Mouse (Mus musculus) heart, embryonic 13.5 days (tissue): ENCODE measurements around the gene Nrm. TPM values are rescaled to one million over a fixed set of nuclear protein-coding genes. Genes with fewer than 3 reads are reported as not detected.

Experiments used
- ATAC-seq: fragments of 200-750 bp; cut with Nextera tagmentation; 2 replicates; pipeline ENCODE4 v1.8.0; 2017; ENCODE audit warnings: moderate TSS enrichment; ENCODE audit not compliant: insufficient number of reproducible peaks, low FRiP score, low TSS enrichment; ENCODE audit errors: extremely low read depth
- H3K27ac ChIP-seq: fragments of 300-500 bp; sonication (generic); replicated peaks from 2 replicates; pipeline ENCODE4 v1.5.1; 2015; ENCODE audit warnings: moderate library complexity, mild to moderate bottlenecking, inconsistent platforms
- H3K27me3 ChIP-seq: fragments of 300-500 bp; sonication (generic); replicated peaks from 2 replicates; pipeline ENCODE4 v1.6.1; 2015; ENCODE audit warnings: mild to moderate bottlenecking, inconsistent platforms
- H3K36me3 ChIP-seq: fragments of 300-500 bp; sonication (generic); 2 replicates; pipeline ENCODE4 v1.6.1; 2015; ENCODE audit warnings: mild to moderate bottlenecking, inconsistent platforms
- H3K4me1 ChIP-seq: fragments of 300-500 bp; sonication (generic); 2 replicates; pipeline ENCODE4 v1.6.1; 2015; ENCODE audit warnings: inconsistent platforms
- H3K4me2 ChIP-seq: fragments of 300-500 bp; sonication (generic); 2 replicates; pipeline ENCODE4 v1.6.1; 2015; ENCODE audit warnings: inconsistent platforms, mild to moderate bottlenecking, moderate library complexity
- H3K4me3 ChIP-seq: fragments of 300-500 bp; sonication (generic); 2 replicates; pipeline ENCODE4 v1.5.1; 2015; ENCODE audit warnings: moderate library complexity, mild to moderate bottlenecking, inconsistent platforms
- H3K9ac ChIP-seq: fragments of 300-500 bp; sonication (generic); 2 replicates; pipeline ENCODE4 v1.6.1; 2015; ENCODE audit warnings: inconsistent platforms, mild to moderate bottlenecking, moderate library complexity
- H3K9me3 ChIP-seq: fragments of 300-500 bp; sonication (generic); 2 replicates; pipeline ENCODE4 v1.6.1; 2016; ENCODE audit warnings: inconsistent platforms
- WGBS: fragments of 180-500 bp; shearing (Covaris S2); methylation state at CpG from one replicate; pipeline ENCODE4 v1.1.7; 2015; ENCODE audit warnings: mixed read lengths; 5-methylcytosine and 5-hydroxymethylcytosine counted together
- polyA plus RNA-seq: library from polyadenylated mRNA; unstranded; fragments of >200 nt; fragmentation: Nextera tagmentation; extraction: Ambion mirVana; gene quantifications from 2 replicates; pipeline ENCODE4 v1.2.1, GENCODE M21; 2015

The Nrm gene
- polyA plus RNA-seq, 1 experiment from 2014 or later, result 43.5 TPM

- ATAC-seq, result no peak
- Histone ChIP-seq H3K27me3 (no peaks in the 10 kb centered on the region), H3K4me2 (no peak overlapping the region), H3K4me1 (peaks cover 27% of the 10 kb centered on the region), H3K27ac (no peak overlapping the region), H3K4me3 (no peak overlapping the region), H3K9me3 (no peaks in the 10 kb centered on the region), H3K9ac (no peak overlapping the region; the same call in 1 of the 2 replicates), H3K36me3 (peaks cover 45% of the 10 kb centered on the region)
- 93% methylated on average over 3 of the region's 3 CpGs for WGBS
Observed at GRCm38 (mm10) chr17:35843514-35843913, 17.6 kb upstream of the Nrm start.

DNA sequence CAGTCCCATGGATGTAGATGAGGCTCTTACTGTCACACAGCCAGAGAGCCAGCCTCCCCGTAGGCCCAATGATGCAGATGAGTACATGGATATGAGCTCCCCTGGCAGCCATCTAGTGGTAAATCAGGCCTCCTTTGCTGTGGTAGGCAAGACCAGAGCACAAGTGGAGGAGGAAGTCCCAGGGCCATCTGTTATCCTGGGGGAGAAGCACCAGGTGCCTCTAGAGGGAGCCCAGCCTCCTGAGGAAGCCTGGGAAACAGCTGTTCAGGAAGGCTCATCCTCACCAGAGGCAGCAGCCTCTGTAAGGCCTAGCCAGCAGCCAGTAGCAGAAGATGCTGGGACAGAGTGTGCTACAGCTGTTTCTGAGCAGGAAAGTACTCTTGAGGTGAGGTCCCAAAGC, 13.0 kb upstream of the Nrm start:
- H3K4me3 ChIP-seq, result no peak overlapping the region
- WGBS, result 48% methylated on average over 1 of the region's 1 CpGs
- H3K27ac ChIP-seq, result no peak overlapping the region
- no peak overlapping the region for H3K4me2 ChIP-seq
- no peak for ATAC-seq
- peak overlapping the region; percentile 24 for H3K9ac ChIP-seq
- no peaks in the 10 kb centered on the region for H3K9me3 ChIP-seq
- H3K4me1 ChIP-seq, result peaks cover 1% of the 10 kb centered on the region; the same call in 1 of the 2 replicates
- H3K27me3 ChIP-seq, result no peaks in the 10 kb centered on the region
- H3K36me3 ChIP-seq, result peaks cover 89% of the 10 kb centered on the region

DNA sequence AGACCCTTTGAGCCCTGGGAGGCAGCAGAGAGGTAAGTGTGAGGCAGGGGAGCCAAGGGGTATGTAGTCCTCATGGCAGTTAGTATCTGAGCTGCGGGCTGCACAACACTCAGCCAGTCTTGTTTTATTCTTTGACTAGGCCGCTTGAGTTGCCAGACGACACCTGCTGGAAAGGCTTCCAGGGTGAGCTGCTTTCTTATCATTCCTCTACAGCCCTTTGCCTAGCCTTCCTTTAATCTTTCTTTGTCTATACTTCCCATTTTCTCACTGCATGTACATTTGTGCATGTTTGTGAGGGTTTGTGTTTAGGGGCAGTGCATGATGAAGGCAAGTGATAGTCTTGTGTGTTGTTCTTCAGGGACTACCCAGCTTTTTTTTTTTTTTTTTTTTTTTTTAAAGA, 10.1 kb upstream of the Nrm start:
- no peaks in the 10 kb centered on the region for H3K27me3 ChIP-seq
- H3K9ac ChIP-seq, result no peak overlapping the region
- ATAC-seq, result no peak
- H3K27ac ChIP-seq, result no peak overlapping the region
- H3K4me2 ChIP-seq, result no peak overlapping the region
- no peak overlapping the region for H3K4me3 ChIP-seq
- H3K4me1 ChIP-seq, result no peaks in the 10 kb centered on the region
- H3K9me3 ChIP-seq, result no peaks in the 10 kb centered on the region
- peaks cover 96% of the 10 kb centered on the region for H3K36me3 ChIP-seq
- 72% methylated on average over 3 of the region's 3 CpGs for WGBS

- WGBS, result 93% methylated on average over 1 of the region's 1 CpGs
- peaks cover 47% of the 10 kb centered on the region for H3K36me3 ChIP-seq
- no peak overlapping the region for H3K27ac ChIP-seq
- H3K4me3 ChIP-seq, result no peak overlapping the region
- no peaks in the 10 kb centered on the region for H3K27me3 ChIP-seq
- ATAC-seq, result no peak
- H3K9ac ChIP-seq, result no peak overlapping the region
- H3K4me1 ChIP-seq, result peaks cover 15% of the 10 kb centered on the region
- H3K9me3 ChIP-seq, result no peaks in the 10 kb centered on the region
- H3K4me2 ChIP-seq, result no peak overlapping the region
Observed at GRCm38 (mm10) chr17:35859371-35859770, 1.7 kb upstream of the Nrm start.

DNA sequence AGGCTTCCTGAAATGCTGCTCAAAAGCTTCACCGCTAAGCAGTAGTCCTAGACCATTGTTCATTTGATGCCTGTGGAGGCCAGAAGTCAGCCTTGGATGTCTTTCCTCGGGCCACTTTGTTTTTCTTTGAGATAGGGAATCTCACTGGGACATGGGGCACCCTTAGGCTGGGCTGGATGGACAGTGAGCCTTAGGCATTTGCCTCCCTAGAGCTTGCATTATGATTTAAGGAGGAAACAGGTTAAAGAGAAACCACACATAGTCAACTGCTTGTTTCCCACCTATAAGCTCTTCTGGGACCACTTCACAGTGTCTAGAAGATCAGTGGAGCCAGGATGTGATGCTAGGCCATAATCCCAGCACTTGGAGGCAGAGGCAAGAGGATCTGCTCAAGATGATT, 1.3 kb upstream of the Nrm start:
- H3K27me3 ChIP-seq, result no peaks in the 10 kb centered on the region
- 42% methylated on average over 2 of the region's 2 CpGs for WGBS
- no peaks in the 10 kb centered on the region for H3K9me3 ChIP-seq
- no peak overlapping the region for H3K9ac ChIP-seq
- H3K4me1 ChIP-seq, result peaks cover 20% of the 10 kb centered on the region
- peaks cover 42% of the 10 kb centered on the region for H3K36me3 ChIP-seq
- no peak for ATAC-seq
- no peak overlapping the region for H3K27ac ChIP-seq
- no peak overlapping the region for H3K4me2 ChIP-seq
- H3K4me3 ChIP-seq, result no peak overlapping the region

DNA sequence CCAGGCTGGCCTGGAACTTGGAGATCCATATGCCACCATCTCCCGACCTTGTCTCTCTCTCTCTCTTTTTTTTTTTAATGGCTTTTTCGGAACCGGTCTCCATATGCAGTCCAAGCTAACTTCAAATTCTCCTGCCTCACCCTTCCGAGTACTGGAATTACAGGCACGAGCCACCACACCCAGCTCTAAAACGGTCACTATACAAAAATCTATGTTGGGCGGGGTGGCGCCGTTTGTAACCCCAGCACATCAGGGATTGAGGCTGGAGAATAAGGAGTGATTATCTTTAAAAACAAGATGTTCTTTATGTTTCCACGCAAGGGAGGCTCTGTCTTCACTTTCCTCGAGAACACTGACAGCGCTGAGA, 304 bp upstream of the Nrm start:
- ATAC-seq, result no peak
- H3K4me2 ChIP-seq, result peak overlapping the region; percentile 78
- peak overlapping the region; percentile 87 for H3K4me3 ChIP-seq
- no peaks in the 10 kb centered on the region for H3K9me3 ChIP-seq
- peak overlapping the region; percentile 89 for H3K9ac ChIP-seq
- peaks cover 34% of the 10 kb centered on the region for H3K36me3 ChIP-seq
- H3K4me1 ChIP-seq, result peaks cover 25% of the 10 kb centered on the region
- WGBS, result 5% methylated on average over 12 of the region's 12 CpGs
- H3K27me3 ChIP-seq, result no peaks in the 10 kb centered on the region
- peak overlapping the region; percentile 95 for H3K27ac ChIP-seq

DNA sequence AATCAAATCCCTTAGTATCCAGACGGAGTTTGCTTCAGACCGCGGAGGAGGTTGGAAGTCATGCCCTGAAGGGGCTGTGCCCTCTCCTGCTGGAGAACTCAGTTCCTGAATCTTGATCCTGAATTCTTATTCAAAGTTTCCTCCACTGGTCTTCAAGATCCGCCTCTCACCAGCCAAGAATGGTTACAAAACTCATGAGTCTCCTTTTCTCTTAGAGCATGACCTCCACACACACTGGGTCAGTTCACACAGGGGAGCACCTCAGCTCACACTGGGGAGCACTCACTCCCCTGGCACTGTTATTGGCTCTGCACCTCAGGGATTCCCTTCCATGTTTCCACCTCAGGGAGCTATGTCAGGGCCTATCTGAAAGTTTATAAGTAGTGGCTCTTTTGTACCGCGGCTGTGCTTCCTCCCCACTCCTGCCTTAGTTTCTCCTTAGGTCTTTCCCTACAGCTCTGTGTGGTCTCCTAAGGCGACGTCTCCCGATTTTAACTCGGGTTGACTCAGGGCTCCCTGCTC, 3.8 kb downstream of the Nrm start:
- 29% methylated on average over 10 of the region's 10 CpGs for WGBS
- Histone ChIP-seq H3K4me2 (peak overlapping the region; percentile 96), H3K36me3 (peaks cover 8% of the 10 kb centered on the region; the same call in 1 of the 2 replicates), H3K4me1 (peaks cover 55% of the 10 kb centered on the region), H3K27ac (peak overlapping the region; percentile 97), H3K9ac (peak overlapping the region; percentile 91), H3K9me3 (no peaks in the 10 kb centered on the region), H3K4me3 (peak overlapping the region; percentile 68), H3K27me3 (no peaks in the 10 kb centered on the region)
- ATAC-seq, result no peak

DNA sequence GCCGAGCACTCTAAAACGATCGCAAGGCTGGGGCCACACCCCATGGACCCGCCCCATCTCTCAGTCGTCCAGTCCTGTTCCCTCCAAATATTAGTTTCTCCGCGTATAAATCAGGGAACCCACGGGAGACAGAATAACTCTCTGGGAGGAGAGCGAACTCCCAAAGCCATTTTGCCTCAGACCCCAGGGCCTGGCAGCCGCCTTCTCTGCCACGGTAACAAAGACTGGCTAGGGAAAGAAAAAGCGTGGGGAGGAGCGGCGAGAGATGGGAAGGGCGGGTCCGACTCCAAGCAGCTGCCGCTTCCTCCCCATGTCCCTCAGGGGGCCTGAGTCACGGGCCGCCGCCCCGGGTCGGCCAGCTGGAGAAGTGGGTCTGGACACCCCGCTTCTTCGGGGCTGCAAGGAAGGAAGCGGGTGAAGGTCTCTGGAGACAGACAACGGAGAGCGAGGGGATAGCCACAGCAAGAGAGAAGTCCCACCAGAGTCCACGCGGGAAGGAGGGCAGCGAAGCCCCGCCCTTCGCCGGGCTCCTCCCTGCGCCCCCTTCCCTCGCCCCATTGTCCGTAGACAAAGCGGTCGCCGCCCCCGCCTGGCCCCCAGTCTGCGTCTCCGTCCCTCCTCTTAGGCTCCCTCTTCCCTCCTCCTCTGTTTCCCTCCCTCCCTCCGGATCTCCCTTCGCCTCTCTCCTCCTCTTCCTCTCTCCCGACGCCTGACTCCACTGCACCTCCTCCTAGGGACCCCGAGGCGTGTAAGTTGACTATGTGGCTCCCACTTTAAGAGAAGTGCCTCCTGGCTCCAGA, 4.6 kb downstream of the Nrm start, which contains the start of gene Ppp1r18:
Gene Ppp1r18, plus strand, starts transcription at position 113 of the 800 bp plus-strand sequence.
- peaks cover 11% of the 10 kb centered on the region for H3K36me3 ChIP-seq
- peak within 1 kb of the TSS; percentile 96 for H3K4me2 ChIP-seq
- H3K27me3 ChIP-seq, result no peaks in the 10 kb centered on the region
- WGBS, result 1% methylated on average over 46 of the region's 48 CpGs
- peaks cover 59% of the 10 kb centered on the region for H3K4me1 ChIP-seq
- H3K4me3 ChIP-seq, result peak within 1 kb of the TSS; percentile 68
- no peaks in the 10 kb centered on the region for H3K9me3 ChIP-seq
- H3K27ac ChIP-seq, result peak within 1 kb of the TSS; percentile 97
- peak; percentile 31; the same call in 1 of the 2 replicates for ATAC-seq
- H3K9ac ChIP-seq, result peak within 1 kb of the TSS; percentile 91

DNA sequence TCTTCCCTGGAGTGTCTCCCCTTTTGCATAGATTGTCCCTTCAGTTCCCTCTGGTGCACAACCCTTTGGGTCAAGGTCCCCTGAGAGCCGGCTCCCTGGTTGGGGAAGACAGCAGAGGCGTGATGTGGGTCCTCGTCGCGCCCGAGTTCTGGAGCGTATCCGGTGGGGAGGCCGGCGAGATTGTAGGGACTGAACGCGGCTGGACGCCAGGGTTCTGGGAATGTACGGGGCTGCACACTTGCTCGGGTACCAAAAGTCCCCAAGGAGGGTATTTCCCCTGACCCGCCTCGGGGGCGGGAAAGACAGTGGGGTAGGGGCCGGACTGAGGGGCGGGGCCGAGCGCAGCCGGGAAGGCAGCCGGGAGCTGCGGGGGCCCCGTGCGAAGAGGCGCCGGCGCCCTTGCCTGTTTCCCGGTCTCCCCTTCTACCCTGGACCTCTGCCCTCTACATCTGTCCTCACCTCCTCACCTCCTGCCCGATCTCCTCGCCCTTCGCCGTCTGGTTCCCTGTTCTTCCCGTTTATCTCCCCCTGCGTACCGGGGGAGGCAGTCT, 5.2 kb downstream of the Nrm start:
- Histone ChIP-seq H3K9ac (peak overlapping the region; percentile 91), H3K36me3 (peaks cover 17% of the 10 kb centered on the region), H3K27me3 (no peaks in the 10 kb centered on the region), H3K4me3 (peak overlapping the region; percentile 68), H3K27ac (peak overlapping the region; percentile 97), H3K4me1 (peaks cover 63% of the 10 kb centered on the region), H3K4me2 (peak overlapping the region; percentile 96), H3K9me3 (no peaks in the 10 kb centered on the region)
- 0% methylated on average over 30 of the region's 38 CpGs for WGBS
- ATAC-seq, result peak; percentile 44; the same call in 1 of the 2 replicates

DNA sequence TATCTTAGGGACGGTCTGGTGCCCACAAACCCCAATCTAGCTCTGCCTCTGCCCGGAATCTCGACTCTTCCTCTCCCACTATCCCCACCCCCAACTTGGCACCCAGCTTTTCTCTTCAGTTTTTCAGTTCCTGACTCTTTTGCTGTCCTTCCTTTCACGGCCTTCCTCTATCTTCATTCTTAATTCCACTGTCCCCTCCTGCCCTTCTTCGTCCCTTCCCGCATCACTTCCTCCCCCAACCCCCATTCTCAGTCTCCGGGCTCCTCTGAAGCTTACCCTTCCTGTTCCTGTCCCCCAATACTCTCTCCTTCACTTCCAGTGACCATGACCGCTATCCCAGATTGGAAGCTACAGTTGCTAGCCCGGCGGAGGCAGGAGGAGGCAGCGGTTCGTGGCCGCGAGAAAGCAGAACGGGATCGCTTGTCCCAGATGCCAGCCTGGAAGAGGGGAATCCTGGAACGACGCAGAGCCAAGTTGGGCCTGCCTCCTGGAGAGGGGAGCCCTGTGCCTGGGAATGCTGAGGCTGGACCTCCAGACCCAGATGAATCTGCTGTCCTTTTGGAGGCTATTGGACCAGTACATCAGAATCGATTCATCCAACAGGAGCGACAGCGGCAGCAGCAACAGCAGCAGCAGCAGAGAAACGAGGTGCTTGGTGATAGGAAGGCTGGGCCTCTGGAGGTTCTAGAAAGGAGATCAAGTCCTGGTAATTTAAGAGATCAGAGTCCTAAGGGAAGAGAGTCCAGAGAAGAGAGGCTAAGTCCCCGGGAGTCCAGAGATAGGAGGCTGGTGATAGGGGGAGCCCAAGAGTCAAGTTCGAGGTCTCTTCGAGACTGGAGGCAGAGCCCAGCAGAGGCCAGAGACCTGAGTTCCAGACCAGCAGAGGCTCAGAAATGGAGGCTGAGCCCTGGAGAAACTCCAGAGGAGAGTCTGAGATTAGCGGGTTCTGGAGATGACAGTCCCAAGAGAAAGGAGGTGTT, 6.1 kb downstream of the Nrm start:
- H3K27me3 ChIP-seq, result no peaks in the 10 kb centered on the region
- peak overlapping the region; percentile 97 for H3K27ac ChIP-seq
- H3K36me3 ChIP-seq, result peaks cover 23% of the 10 kb centered on the region
- 7% methylated on average over 26 of the region's 26 CpGs for WGBS
- peaks cover 62% of the 10 kb centered on the region for H3K4me1 ChIP-seq
- peak overlapping the region; percentile 91 for H3K9ac ChIP-seq
- no peaks in the 10 kb centered on the region for H3K9me3 ChIP-seq
- no peak for ATAC-seq
- H3K4me3 ChIP-seq, result peak overlapping the region; percentile 68
- peak overlapping the region; percentile 96 for H3K4me2 ChIP-seq
